Mouse (Mus musculus) hindbrain, embryonic 11.5 days (tissue): Measurements from ENCODE around the gene Pou3f1. TPM values are rescaled to one million over a fixed set of nuclear protein-coding genes. Genes with fewer than 3 reads are reported as not detected.

Experiments
- ATAC-seq: fragments of 200-750 bp; cut with Nextera tagmentation; 2 replicates; pipeline ENCODE4 v1.8.0; 2017; ENCODE audit warnings: mild to moderate bottlenecking, moderate TSS enrichment, moderate library complexity; ENCODE audit not compliant: low FRiP score
- DNase-seq: peaks from one replicate; pipeline ENCODE4 v3.0.0-alpha.2; 2015; ENCODE audit warnings: low spot score
- H3K27ac ChIP-seq: fragments of 300-500 bp; sonication (generic); 2 replicates; pipeline ENCODE4 v1.5.1; 2014; ENCODE audit warnings: mild to moderate bottlenecking, low read depth, low read length
- H3K27me3 ChIP-seq: fragments of 300-500 bp; sonication (generic); 2 replicates; pipeline ENCODE4 v1.6.1; 2014; ENCODE audit warnings: mild to moderate bottlenecking, low read length, moderate library complexity, mixed read lengths; ENCODE audit not compliant: control insufficient read depth, insufficient read depth
- H3K36me3 ChIP-seq: fragments of 300-500 bp; sonication (generic); 2 replicates; pipeline ENCODE4 v1.6.1; 2014; ENCODE audit warnings: mild to moderate bottlenecking, low read length, moderate library complexity, mixed read lengths; ENCODE audit not compliant: control insufficient read depth, insufficient read depth
- H3K4me1 ChIP-seq: fragments of 300-500 bp; sonication (generic); replicated peaks from 2 replicates; pipeline ENCODE4 v1.6.1; 2014; ENCODE audit warnings: low read length, mixed read lengths; ENCODE audit not compliant: control insufficient read depth, insufficient read depth
- H3K4me2 ChIP-seq: fragments of 300-500 bp; sonication (generic); replicated peaks from 2 replicates; pipeline ENCODE4 v1.6.1; 2014; ENCODE audit warnings: mild to moderate bottlenecking, low read depth, low read length
- H3K4me3 ChIP-seq: fragments of 300-500 bp; sonication (generic); 2 replicates; pipeline ENCODE4 v1.5.1; 2014; ENCODE audit warnings: low read depth, low read length
- H3K9ac ChIP-seq: fragments of 300-500 bp; sonication (generic); 2 replicates; pipeline ENCODE4 v1.6.1; 2014; ENCODE audit warnings: low read depth, low read length
- H3K9me3 ChIP-seq: fragments of 300-500 bp; sonication (generic); 2 replicates; pipeline ENCODE4 v1.6.1; 2016; ENCODE audit warnings: low read length; ENCODE audit not compliant: control insufficient read depth
- WGBS: fragments of 180-500 bp; shearing (Covaris S2); extraction: QIAGEN DNeasy Blood & Tissue Kit; methylation state at CpG from one replicate; pipeline ENCODE4 v1.1.7; 2014; 5-methylcytosine and 5-hydroxymethylcytosine counted together
- polyA plus RNA-seq: library from polyadenylated mRNA; unstranded; fragments of >200 nt; fragmentation: Nextera tagmentation; extraction: Ambion mirVana; gene quantifications from 2 replicates; pipeline ENCODE4 v1.2.1, GENCODE M21; 2014

The Pou3f1 gene
- polyA plus RNA-seq, 1 experiment from 2014 or later = 17.4 TPM

DNA sequence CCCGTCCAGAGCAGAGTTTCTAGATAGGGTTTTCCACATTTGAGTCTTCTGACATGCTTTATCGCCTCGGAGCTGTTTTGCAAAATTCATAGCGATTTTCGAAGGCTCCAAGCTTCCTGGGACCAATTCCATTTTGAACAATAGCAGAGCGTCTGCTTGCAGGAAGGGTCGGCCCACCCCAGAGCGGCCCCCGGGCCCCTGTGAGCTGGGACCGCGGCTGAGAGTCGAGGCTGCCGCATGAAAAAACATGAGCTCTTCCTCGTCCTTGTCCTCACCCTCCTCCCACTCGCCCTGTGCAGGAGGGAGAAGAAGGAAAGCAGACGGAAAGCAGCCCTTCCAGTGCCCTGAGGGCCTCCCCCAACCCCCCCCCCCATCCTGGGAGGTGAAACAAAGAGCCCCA is 38.0 kb upstream of the Pou3f1 start:
- H3K27me3 ChIP-seq = no peaks in the 10 kb centered on the region
- DNase-seq (no peak), ATAC-seq (peak; percentile 46; the same call in 1 of the 2 replicates)
- H3K9ac ChIP-seq = no peak overlapping the region
- H3K27ac ChIP-seq = no peak overlapping the region
- H3K4me1 ChIP-seq = peaks cover 7% of the 10 kb centered on the region
- H3K4me3 ChIP-seq = no peak overlapping the region
- WGBS = 11% methylated on average over 16 of the region's 16 CpGs
- no peaks in the 10 kb centered on the region for H3K36me3 ChIP-seq
- H3K4me2 ChIP-seq = no peak overlapping the region
- H3K9me3 ChIP-seq = no peaks in the 10 kb centered on the region

DNA sequence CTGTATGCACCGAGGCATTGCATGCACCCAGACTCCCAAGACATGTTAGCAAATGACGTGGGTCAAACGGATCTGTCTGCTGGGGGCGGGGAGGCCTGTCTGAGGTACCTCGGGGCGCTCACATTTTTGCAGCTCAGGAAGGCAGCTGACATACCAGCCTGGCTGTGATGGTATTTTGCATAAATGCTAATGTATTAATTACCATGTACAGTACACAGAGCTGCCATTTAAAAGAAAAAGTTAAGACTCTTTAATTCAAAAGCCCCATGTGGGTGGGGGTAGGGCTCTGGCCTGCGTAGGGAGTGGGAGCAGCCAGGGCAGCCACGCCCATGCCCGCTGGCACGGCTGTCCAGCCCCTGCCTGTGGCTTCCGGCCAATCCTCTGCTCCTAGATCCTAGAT is 35.2 kb upstream of the Pou3f1 start:
- ATAC-seq (no peak), DNase-seq (no peak)
- H3K4me2 ChIP-seq = no peak overlapping the region
- H3K27ac ChIP-seq = no peak overlapping the region
- no peaks in the 10 kb centered on the region for H3K9me3 ChIP-seq
- 75% methylated on average over 11 of the region's 11 CpGs for WGBS
- H3K4me3 ChIP-seq = no peak overlapping the region
- H3K4me1 ChIP-seq = peaks cover 4% of the 10 kb centered on the region
- no peaks in the 10 kb centered on the region for H3K27me3 ChIP-seq
- no peaks in the 10 kb centered on the region for H3K36me3 ChIP-seq
- no peak overlapping the region for H3K9ac ChIP-seq

DNA sequence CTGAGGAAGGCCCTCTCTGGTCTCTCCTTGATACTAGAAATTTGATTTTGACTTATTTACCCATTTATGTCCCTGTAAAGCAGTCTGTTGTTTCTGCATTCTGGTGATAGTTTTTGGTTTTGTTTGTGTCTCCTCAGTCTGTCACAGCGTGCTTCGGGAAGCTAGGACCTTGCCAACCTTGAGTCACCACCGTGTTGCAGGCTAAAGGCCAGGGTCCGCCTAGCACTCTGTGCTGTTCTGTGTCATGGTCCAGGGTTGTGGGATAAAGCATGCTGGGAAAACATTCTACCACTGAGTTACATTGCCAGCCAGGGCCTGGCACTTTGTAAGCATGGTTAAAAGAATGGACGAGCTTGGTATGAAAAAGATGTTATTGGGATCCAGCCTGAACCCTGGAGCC is 34.0 kb upstream of the Pou3f1 start:
- Histone ChIP-seq H3K9ac (no peak overlapping the region), H3K9me3 (no peaks in the 10 kb centered on the region), H3K4me2 (no peak overlapping the region), H3K27ac (no peak overlapping the region), H3K27me3 (no peaks in the 10 kb centered on the region), H3K4me1 (peaks cover 6% of the 10 kb centered on the region), H3K4me3 (no peak overlapping the region), H3K36me3 (no peaks in the 10 kb centered on the region)
- ATAC-seq (no peak), DNase-seq (no peak)
- WGBS = 89% methylated on average over 5 of the region's 5 CpGs

DNA sequence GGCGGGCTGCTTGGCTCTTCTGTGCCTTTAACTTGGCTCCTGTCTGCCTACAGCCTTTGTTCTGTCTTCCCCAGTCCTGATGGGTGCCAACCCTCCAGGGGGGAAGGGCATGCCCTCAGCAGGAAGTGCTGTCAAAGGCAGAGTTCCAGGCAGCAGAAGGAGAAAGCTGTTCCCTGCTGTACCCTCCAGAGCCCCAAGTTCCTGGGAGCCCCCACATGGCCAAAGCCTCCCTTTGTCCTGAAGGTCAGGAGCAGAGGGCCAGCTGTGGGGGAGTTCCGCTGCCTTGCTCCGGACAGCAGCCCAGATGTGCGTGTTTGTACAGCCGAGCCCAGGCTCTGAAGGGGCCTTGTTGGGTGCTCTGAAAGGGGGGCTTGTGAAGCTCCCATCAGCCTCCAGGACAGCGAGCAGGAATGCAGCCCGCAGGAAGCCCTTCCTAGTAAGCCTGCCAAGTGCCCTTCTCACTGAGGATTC is 32.5 kb upstream of the Pou3f1 start:
- Histone ChIP-seq H3K4me1 (peaks cover 4% of the 10 kb centered on the region; the same call in 1 of the 2 replicates), H3K36me3 (no peaks in the 10 kb centered on the region), H3K4me2 (no peak overlapping the region), H3K9me3 (no peaks in the 10 kb centered on the region), H3K9ac (no peak overlapping the region), H3K27me3 (no peaks in the 10 kb centered on the region), H3K4me3 (no peak overlapping the region), H3K27ac (no peak overlapping the region)
- DNase-seq = no peak
- ATAC-seq = no peak
- 27% methylated on average over 7 of the region's 7 CpGs for WGBS

DNA sequence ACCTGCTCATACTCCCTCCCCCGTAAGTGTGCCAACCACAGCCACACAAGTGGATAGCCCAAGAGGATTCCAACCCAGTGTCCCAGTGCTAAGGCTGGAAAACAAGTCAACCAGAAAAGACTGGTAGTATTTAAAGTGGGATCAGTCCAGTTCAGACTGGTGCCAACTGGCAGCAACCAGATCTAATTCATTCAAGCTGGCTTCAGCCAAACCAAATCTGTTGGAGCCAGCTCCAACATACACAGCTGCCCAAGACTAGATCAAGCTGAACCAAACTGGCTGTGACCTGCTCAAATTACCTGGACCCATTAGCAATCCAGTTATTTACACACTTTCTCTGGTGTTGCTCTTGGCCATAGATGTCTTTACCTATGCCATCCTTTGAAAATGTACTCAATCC is 29.8 kb upstream of the Pou3f1 start:
- 86% methylated on average over 1 of the region's 1 CpGs for WGBS
- Histone ChIP-seq H3K27ac (no peak overlapping the region), H3K36me3 (no peaks in the 10 kb centered on the region), H3K9ac (no peak overlapping the region), H3K4me2 (no peak overlapping the region), H3K9me3 (no peaks in the 10 kb centered on the region), H3K4me3 (no peak overlapping the region), H3K4me1 (peaks cover 4% of the 10 kb centered on the region; the same call in 1 of the 2 replicates), H3K27me3 (no peaks in the 10 kb centered on the region)
- no peak for DNase-seq
- no peak for ATAC-seq

DNA sequence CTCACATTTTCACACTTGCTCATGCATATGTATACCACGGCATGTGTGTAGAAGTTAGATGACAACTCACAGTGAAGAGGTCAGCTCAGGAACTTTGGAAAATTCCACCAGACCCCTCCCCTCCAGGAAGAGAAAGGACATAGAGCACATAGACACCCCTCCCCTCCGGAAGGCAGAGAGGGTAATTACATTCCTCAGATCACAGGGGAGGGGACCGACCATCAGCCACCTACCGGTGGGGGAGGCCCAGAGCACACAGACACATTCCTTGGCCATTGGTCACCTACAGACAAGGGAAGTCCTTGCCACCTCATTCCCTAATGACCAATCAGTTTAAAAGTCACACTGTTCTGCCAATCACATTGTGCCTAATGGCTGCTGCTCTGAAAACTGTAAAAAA is 25.2 kb upstream of the Pou3f1 start:
- 56% methylated on average over 4 of the region's 4 CpGs for WGBS
- Histone ChIP-seq H3K27ac (no peak overlapping the region), H3K36me3 (no peaks in the 10 kb centered on the region), H3K4me1 (peaks cover 2% of the 10 kb centered on the region; the same call in 1 of the 2 replicates), H3K4me2 (no peak overlapping the region), H3K9me3 (no peaks in the 10 kb centered on the region), H3K9ac (no peak overlapping the region), H3K4me3 (no peak overlapping the region), H3K27me3 (no peaks in the 10 kb centered on the region)
- ATAC-seq (no peak), DNase-seq (no peak)

DNA sequence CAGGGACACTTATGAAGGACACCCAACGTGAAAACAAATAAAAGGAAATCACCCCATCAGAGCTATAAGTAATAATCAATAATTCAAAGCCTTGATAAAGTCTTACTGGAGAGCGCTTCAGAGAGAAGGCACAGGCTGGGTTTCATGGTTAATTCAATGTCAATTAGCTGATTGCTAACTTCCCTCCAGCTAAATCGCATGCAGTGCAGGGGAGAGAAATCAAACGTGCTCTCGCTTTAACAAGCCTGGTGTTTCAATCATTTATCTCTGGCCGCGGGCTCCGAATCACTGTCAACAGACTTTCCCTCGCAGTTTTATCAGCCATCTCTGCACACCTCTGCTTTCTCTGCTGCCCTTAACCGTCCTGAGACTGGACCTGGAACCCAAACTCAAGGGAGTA is 23.8 kb upstream of the Pou3f1 start:
- ATAC-seq (no peak), DNase-seq (no peak)
- WGBS = 71% methylated on average over 10 of the region's 10 CpGs

DNA sequence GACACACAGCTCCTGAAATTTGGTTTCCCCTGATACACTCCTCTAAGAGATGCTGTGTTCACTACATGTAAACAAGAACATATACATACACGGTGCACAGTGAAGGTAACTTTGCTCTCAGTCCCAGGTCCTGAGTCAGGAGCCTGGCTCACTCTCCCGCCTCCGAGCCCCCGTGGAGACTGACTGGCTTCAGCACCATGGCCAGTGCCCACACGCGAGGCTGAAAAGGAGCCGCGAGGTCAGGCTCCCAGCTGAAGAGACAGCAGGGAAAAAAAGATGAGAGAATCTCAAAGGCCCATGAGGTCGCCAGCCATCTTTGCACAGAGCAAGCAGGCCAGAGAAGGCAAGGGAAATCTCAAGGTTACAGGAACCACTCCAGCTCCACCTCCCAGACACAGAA is 23.3 kb upstream of the Pou3f1 start:
- Histone ChIP-seq H3K36me3 (no peaks in the 10 kb centered on the region), H3K4me1 (no peaks in the 10 kb centered on the region), H3K27ac (no peak overlapping the region), H3K27me3 (no peaks in the 10 kb centered on the region), H3K4me2 (no peak overlapping the region), H3K9me3 (no peaks in the 10 kb centered on the region), H3K9ac (no peak overlapping the region), H3K4me3 (no peak overlapping the region)
- DNase-seq (peak; percentile 67), ATAC-seq (no peak)
- 4% methylated on average over 9 of the region's 9 CpGs for WGBS

More for the DNA sequence above, 23.8 kb upstream of the Pou3f1 start:
- Histone ChIP-seq H3K9ac (no peak overlapping the region), H3K4me2 (no peak overlapping the region), H3K9me3 (no peaks in the 10 kb centered on the region), H3K4me3 (no peak overlapping the region), H3K27me3 (no peaks in the 10 kb centered on the region), H3K36me3 (no peaks in the 10 kb centered on the region), H3K27ac (no peak overlapping the region), H3K4me1 (no peaks in the 10 kb centered on the region)

DNA sequence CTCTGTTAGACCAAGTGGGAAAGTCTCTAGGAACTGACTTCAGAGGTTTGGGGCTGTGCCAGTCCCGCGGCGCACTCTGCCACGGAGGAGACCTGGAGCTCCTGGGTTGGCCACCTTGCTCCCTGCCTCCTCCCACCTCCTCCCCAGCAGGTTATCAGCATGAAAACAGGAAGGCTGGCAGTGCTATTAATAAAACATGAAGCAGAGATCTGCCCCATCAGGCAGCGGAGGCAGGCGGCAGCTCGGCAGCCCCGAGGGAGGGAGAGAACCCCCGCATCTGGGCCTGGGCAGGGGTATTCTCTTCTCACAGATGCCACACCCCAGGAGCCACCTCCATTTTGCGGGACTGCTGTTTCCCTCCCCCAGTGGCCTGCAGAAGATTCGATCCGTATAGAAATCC is 16.9 kb upstream of the Pou3f1 start:
- no peak overlapping the region for H3K9ac ChIP-seq
- no peak overlapping the region for H3K4me3 ChIP-seq
- no peaks in the 10 kb centered on the region for H3K4me1 ChIP-seq
- H3K27ac ChIP-seq = no peak overlapping the region
- no peak for ATAC-seq
- H3K9me3 ChIP-seq = no peaks in the 10 kb centered on the region
- 18% methylated on average over 12 of the region's 12 CpGs for WGBS
- no peak overlapping the region for H3K4me2 ChIP-seq
- no peak for DNase-seq
- no peaks in the 10 kb centered on the region for H3K36me3 ChIP-seq
- H3K27me3 ChIP-seq = no peaks in the 10 kb centered on the region
